Mouse (Mus musculus) limb, embryonic 10.5 days (tissue): ENCODE measurements at regions not wholly inside any gene's neighbourhood (a gene's known extent, or its start where the extent isn't known, plus 50 kb on each side); places are given as distances from the start of the nearest gene placed in this dataset.
"Not testable (repeated sequence)": the region's sequence is repeated elsewhere in the genome, so short reads cannot be mapped to it uniquely, and the experiment has no call there.

Experiments
- DNase-seq: peaks from one replicate; pipeline ENCODE4 v3.0.0-alpha.2; 2017; ENCODE audit warnings: low spot score
- H3K27ac ChIP-seq: fragments of 300-500 bp; sonication (generic); 2 replicates; pipeline ENCODE4 v1.5.1; 2016; ENCODE audit warnings: mild to moderate bottlenecking
- H3K27me3 ChIP-seq: fragments of 300-500 bp; sonication (generic); 2 replicates; pipeline ENCODE4 v1.6.1; 2016; ENCODE audit warnings: low read depth, mild to moderate bottlenecking; ENCODE audit not compliant: poor library complexity, severe bottlenecking
- H3K36me3 ChIP-seq: fragments of 300-500 bp; sonication (generic); 2 replicates; pipeline ENCODE4 v1.6.1; 2016; ENCODE audit warnings: mild to moderate bottlenecking, moderate library complexity
- H3K4me1 ChIP-seq: fragments of 300-500 bp; sonication (generic); 2 replicates; pipeline ENCODE4 v1.6.1; 2016
- H3K4me3 ChIP-seq: fragments of 300-500 bp; sonication (generic); 2 replicates; pipeline ENCODE4 v1.5.1; 2016; ENCODE audit warnings: mild to moderate bottlenecking, moderate library complexity
- H3K9me3 ChIP-seq: fragments of 300-500 bp; sonication (generic); replicated peaks from 2 replicates; pipeline ENCODE4 v1.6.1; 2016; ENCODE audit warnings: mild to moderate bottlenecking
- WGBS: fragments of 180-500 bp; shearing (Covaris S2); methylation state at CpG from one replicate; pipeline ENCODE4 v1.1.7; 2016; 5-methylcytosine and 5-hydroxymethylcytosine counted together

GRCm38 (mm10) chr16:55521421-55521971, 223.7 kb upstream of the Zpld1 start:
- Histone ChIP-seq H3K36me3 (no peaks in the 10 kb centered on the region), H3K4me1 (no peaks in the 10 kb centered on the region), H3K27me3 (no peaks in the 10 kb centered on the region), H3K9me3 (no peaks in the 10 kb centered on the region), H3K27ac (no peak overlapping the region), H3K4me3 (no peak overlapping the region)
- 91% methylated on average over 6 of the region's 6 CpGs for WGBS
- no peak for DNase-seq

- Histone ChIP-seq H3K27ac (no peak overlapping the region), H3K9me3 (no peaks in the 10 kb centered on the region), H3K4me1 (peaks cover 3% of the 10 kb centered on the region), H3K27me3 (no peaks in the 10 kb centered on the region), H3K36me3 (no peaks in the 10 kb centered on the region), H3K4me3 (no peak overlapping the region)
- no peak for DNase-seq
- WGBS = 86% methylated on average over 6 of the region's 6 CpGs
Observed at GRCm38 (mm10) chr16:55520077-55520476, 222.3 kb upstream of the Zpld1 start.

GRCm38 (mm10) chr16:55519646-55520045, 221.9 kb upstream of the Zpld1 start:
- 86% methylated on average over 1 of the region's 1 CpGs for WGBS
- DNase-seq = no peak
- Histone ChIP-seq H3K4me3 (no peak overlapping the region), H3K27me3 (no peaks in the 10 kb centered on the region), H3K27ac (no peak overlapping the region), H3K9me3 (no peaks in the 10 kb centered on the region), H3K36me3 (no peaks in the 10 kb centered on the region), H3K4me1 (peaks cover 4% of the 10 kb centered on the region)

- Histone ChIP-seq H3K27ac (no peak overlapping the region), H3K4me3 (no peak overlapping the region), H3K36me3 (no peaks in the 10 kb centered on the region), H3K9me3 (no peaks in the 10 kb centered on the region), H3K4me1 (peaks cover 4% of the 10 kb centered on the region), H3K27me3 (no peaks in the 10 kb centered on the region)
- WGBS = 85% methylated on average over 4 of the region's 4 CpGs
- DNase-seq = no peak
Observed at GRCm38 (mm10) chr16:55516994-55517393, 219.2 kb upstream of the Zpld1 start.

- 74% methylated on average over 16 of the region's 16 CpGs for WGBS
- Histone ChIP-seq H3K36me3 (no peaks in the 10 kb centered on the region), H3K27me3 (no peaks in the 10 kb centered on the region), H3K4me3 (no peak overlapping the region), H3K9me3 (no peaks in the 10 kb centered on the region), H3K4me1 (peaks cover 4% of the 10 kb centered on the region), H3K27ac (peak overlapping the region; percentile 25; the same call in 1 of the 2 replicates)
- DNase-seq = no peak
Observed at GRCm38 (mm10) chr16:55515228-55515696, 217.5 kb upstream of the Zpld1 start.

GRCm38 (mm10) chr16:55514448-55515200, 216.8 kb upstream of the Zpld1 start:
- Histone ChIP-seq H3K9me3 (no peaks in the 10 kb centered on the region), H3K4me1 (peaks cover 4% of the 10 kb centered on the region), H3K36me3 (no peaks in the 10 kb centered on the region), H3K4me3 (no peak overlapping the region), H3K27ac (peak overlapping the region; percentile 25; the same call in 1 of the 2 replicates), H3K27me3 (no peaks in the 10 kb centered on the region)
- DNase-seq = no peak
- 90% methylated on average over 6 of the region's 6 CpGs for WGBS

- WGBS = 82% methylated on average over 6 of the region's 6 CpGs
- H3K4me3 ChIP-seq = no peak overlapping the region
- H3K27me3 ChIP-seq = no peaks in the 10 kb centered on the region
- H3K4me1 ChIP-seq = no peaks in the 10 kb centered on the region
- no peaks in the 10 kb centered on the region for H3K9me3 ChIP-seq
- DNase-seq = no peak
- H3K36me3 ChIP-seq = no peaks in the 10 kb centered on the region
- H3K27ac ChIP-seq = no peak overlapping the region
Observed at GRCm38 (mm10) chr16:55504796-55505413, 207.1 kb upstream of the Zpld1 start.

GRCm38 (mm10) chr16:55504274-55504673, 206.5 kb upstream of the Zpld1 start:
- no peak for DNase-seq
- H3K27me3 ChIP-seq = no peaks in the 10 kb centered on the region
- H3K4me3 ChIP-seq = no peak overlapping the region
- no peak overlapping the region for H3K27ac ChIP-seq
- 85% methylated on average over 3 of the region's 3 CpGs for WGBS
- no peaks in the 10 kb centered on the region for H3K36me3 ChIP-seq
- H3K4me1 ChIP-seq = no peaks in the 10 kb centered on the region
- H3K9me3 ChIP-seq = no peaks in the 10 kb centered on the region

GRCm38 (mm10) chr16:55503273-55503672, 205.5 kb upstream of the Zpld1 start:
- no peak overlapping the region for H3K4me3 ChIP-seq
- H3K4me1 ChIP-seq = no peaks in the 10 kb centered on the region
- H3K27me3 ChIP-seq = no peaks in the 10 kb centered on the region
- no peaks in the 10 kb centered on the region for H3K36me3 ChIP-seq
- no peaks in the 10 kb centered on the region for H3K9me3 ChIP-seq
- DNase-seq = no peak
- no peak overlapping the region for H3K27ac ChIP-seq

GRCm38 (mm10) chr16:55499831-55500230, 202.0 kb upstream of the Zpld1 start:
- not testable (repeated sequence) for DNase-seq, H3K9me3 ChIP-seq, H3K4me1 ChIP-seq, H3K27ac ChIP-seq, H3K4me3 ChIP-seq, H3K27me3 ChIP-seq, H3K36me3 ChIP-seq

- no peak for DNase-seq
- Histone ChIP-seq H3K9me3 (no peaks in the 10 kb centered on the region), H3K27me3 (no peaks in the 10 kb centered on the region), H3K4me3 (no peak overlapping the region), H3K36me3 (no peaks in the 10 kb centered on the region), H3K4me1 (no peaks in the 10 kb centered on the region), H3K27ac (no peak overlapping the region)
- 84% methylated on average over 10 of the region's 10 CpGs for WGBS
Observed at GRCm38 (mm10) chr16:55495051-55495450, 197.3 kb upstream of the Zpld1 start.

GRCm38 (mm10) chr16:55494162-55494561, 196.4 kb upstream of the Zpld1 start:
- DNase-seq = no peak
- WGBS = 89% methylated on average over 5 of the region's 5 CpGs
- H3K36me3 ChIP-seq = no peaks in the 10 kb centered on the region
- H3K27ac ChIP-seq = no peak overlapping the region
- H3K4me1 ChIP-seq = no peaks in the 10 kb centered on the region
- H3K9me3 ChIP-seq = no peaks in the 10 kb centered on the region
- no peak overlapping the region for H3K4me3 ChIP-seq
- H3K27me3 ChIP-seq = no peaks in the 10 kb centered on the region

GRCm38 (mm10) chr16:55492111-55492510, 194.3 kb upstream of the Zpld1 start:
- 87% methylated on average over 4 of the region's 4 CpGs for WGBS
- no peak overlapping the region for H3K4me3 ChIP-seq
- no peaks in the 10 kb centered on the region for H3K36me3 ChIP-seq
- no peak overlapping the region for H3K27ac ChIP-seq
- H3K27me3 ChIP-seq = no peaks in the 10 kb centered on the region
- no peaks in the 10 kb centered on the region for H3K4me1 ChIP-seq
- no peak for DNase-seq
- H3K9me3 ChIP-seq = no peaks in the 10 kb centered on the region
